Mouse (Mus musculus) liver, embryonic 13.5 days (tissue): ENCODE data around the gene Tshz2. TPM values are rescaled to one million over a fixed set of nuclear protein-coding genes. Genes with fewer than 3 reads are reported as not detected.
"Not testable (repeated sequence)": the region's sequence is repeated elsewhere in the genome, so short reads cannot be mapped to it uniquely, and the experiment has no call there.

Source experiments
- ATAC-seq: fragments of 200-750 bp; cut with Nextera tagmentation; 2 replicates; pipeline ENCODE4 v1.8.0; 2017; ENCODE audit warnings: low read depth, mild to moderate bottlenecking, moderate number of reproducible peaks, moderate library complexity
- DNase-seq: peaks from one replicate; pipeline ENCODE4 v3.0.0; 2022
- H3K27ac ChIP-seq: fragments of 300-500 bp; sonication (generic); 2 replicates; pipeline ENCODE4 v1.5.1; 2015; ENCODE audit warnings: moderate library complexity, mild to moderate bottlenecking, inconsistent platforms
- H3K27me3 ChIP-seq: fragments of 300-500 bp; sonication (generic); 2 replicates; pipeline ENCODE4 v1.6.1; 2015; ENCODE audit warnings: mild to moderate bottlenecking, inconsistent platforms
- H3K36me3 ChIP-seq: fragments of 300-500 bp; sonication (generic); 2 replicates; pipeline ENCODE4 v1.6.1; 2015; ENCODE audit warnings: mild to moderate bottlenecking, inconsistent platforms
- H3K4me1 ChIP-seq: fragments of 300-500 bp; sonication (generic); replicated peaks from 2 replicates; pipeline ENCODE4 v1.6.1; 2015; ENCODE audit warnings: inconsistent platforms
- H3K4me2 ChIP-seq: fragments of 300-500 bp; sonication (generic); 2 replicates; pipeline ENCODE4 v1.6.1; 2015; ENCODE audit warnings: inconsistent platforms, mild to moderate bottlenecking, moderate library complexity
- H3K4me3 ChIP-seq: fragments of 300-500 bp; sonication (generic); replicated peaks from 2 replicates; pipeline ENCODE4 v1.5.1; 2015; ENCODE audit warnings: mild to moderate bottlenecking, inconsistent platforms
- H3K9ac ChIP-seq: fragments of 300-500 bp; sonication (generic); 2 replicates; pipeline ENCODE4 v1.6.1; 2015; ENCODE audit warnings: mild to moderate bottlenecking, inconsistent platforms
- H3K9me3 ChIP-seq: fragments of 300-500 bp; sonication (generic); replicated peaks from 2 replicates; pipeline ENCODE4 v1.6.1; 2016; ENCODE audit warnings: inconsistent platforms
- WGBS: fragments of 180-500 bp; shearing (Covaris S2); methylation state at CpG from one replicate; pipeline ENCODE4 v1.1.7; 2015; ENCODE audit not compliant: insufficient replicate concordance; 5-methylcytosine and 5-hydroxymethylcytosine counted together
- polyA plus RNA-seq: library from polyadenylated mRNA; unstranded; fragments of >200 nt; fragmentation: Nextera tagmentation; extraction: Ambion mirVana; gene quantifications from 2 replicates; pipeline ENCODE4 v1.2.1, GENCODE M21; 2015

Tshz2 gene
- polyA plus RNA-seq, 1 experiment from 2014 or later: 1.0 TPM

GRCm38 (mm10) chr2:169849541-169849940, 216.7 kb downstream of the Tshz2 start:
- Histone ChIP-seq H3K36me3 (no peaks in the 10 kb centered on the region), H3K9me3 (no peaks in the 10 kb centered on the region), H3K4me3 (no peak overlapping the region), H3K27ac (no peak overlapping the region), H3K4me2 (no peak overlapping the region), H3K9ac (no peak overlapping the region), H3K27me3 (no peaks in the 10 kb centered on the region), H3K4me1 (no peaks in the 10 kb centered on the region)
- 62% methylated on average over 3 of the region's 3 CpGs for WGBS
- DNase-seq (no peak), ATAC-seq (no peak)

- no peak overlapping the region for H3K4me3 ChIP-seq
- H3K4me1 ChIP-seq: no peaks in the 10 kb centered on the region
- no peak overlapping the region for H3K27ac ChIP-seq
- no peak overlapping the region for H3K9ac ChIP-seq
- H3K36me3 ChIP-seq: no peaks in the 10 kb centered on the region
- DNase-seq (no peak), ATAC-seq (no peak)
- 52% methylated on average over 5 of the region's 5 CpGs for WGBS
- H3K4me2 ChIP-seq: no peak overlapping the region
- no peaks in the 10 kb centered on the region for H3K27me3 ChIP-seq
- H3K9me3 ChIP-seq: no peaks in the 10 kb centered on the region; the same call in 1 of the 2 replicates
These were observed 218.8 kb downstream of the Tshz2 start for GRCm38 (mm10) chr2:169851606-169852005.

DNA sequence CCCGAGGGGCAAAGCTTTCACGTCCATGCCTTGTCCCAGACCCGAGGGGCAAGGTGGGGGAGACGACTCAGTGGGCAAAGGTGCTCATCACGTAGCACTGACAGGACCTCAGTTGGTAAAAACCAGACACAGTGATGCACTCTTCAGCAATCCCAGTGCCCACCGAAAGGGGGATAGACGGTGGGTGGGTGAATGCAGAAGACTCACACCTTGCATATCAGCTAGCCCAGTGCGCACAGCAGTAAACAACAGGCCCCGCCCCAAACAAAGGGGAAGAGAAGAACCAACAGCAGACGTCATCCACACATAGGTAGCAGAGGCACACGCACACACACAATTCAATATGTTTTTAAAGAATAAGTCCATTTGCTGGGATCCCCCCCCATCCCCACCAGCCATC, 221.7 kb downstream of the Tshz2 start:
- H3K27ac ChIP-seq: no peak overlapping the region
- DNase-seq (no peak), ATAC-seq (no peak)
- no peak overlapping the region for H3K4me3 ChIP-seq
- H3K27me3 ChIP-seq: no peaks in the 10 kb centered on the region
- peaks cover 13% of the 10 kb centered on the region; the same call in 1 of the 2 replicates for H3K9me3 ChIP-seq
- H3K36me3 ChIP-seq: no peaks in the 10 kb centered on the region
- no peak overlapping the region for H3K4me2 ChIP-seq
- WGBS: 63% methylated on average over 11 of the region's 11 CpGs
- no peak overlapping the region for H3K9ac ChIP-seq
- H3K4me1 ChIP-seq: no peaks in the 10 kb centered on the region

- not testable (repeated sequence) for H3K36me3 ChIP-seq
These were observed 224.2 kb downstream of the Tshz2 start for GRCm38 (mm10) chr2:169857041-169857440.

DNA sequence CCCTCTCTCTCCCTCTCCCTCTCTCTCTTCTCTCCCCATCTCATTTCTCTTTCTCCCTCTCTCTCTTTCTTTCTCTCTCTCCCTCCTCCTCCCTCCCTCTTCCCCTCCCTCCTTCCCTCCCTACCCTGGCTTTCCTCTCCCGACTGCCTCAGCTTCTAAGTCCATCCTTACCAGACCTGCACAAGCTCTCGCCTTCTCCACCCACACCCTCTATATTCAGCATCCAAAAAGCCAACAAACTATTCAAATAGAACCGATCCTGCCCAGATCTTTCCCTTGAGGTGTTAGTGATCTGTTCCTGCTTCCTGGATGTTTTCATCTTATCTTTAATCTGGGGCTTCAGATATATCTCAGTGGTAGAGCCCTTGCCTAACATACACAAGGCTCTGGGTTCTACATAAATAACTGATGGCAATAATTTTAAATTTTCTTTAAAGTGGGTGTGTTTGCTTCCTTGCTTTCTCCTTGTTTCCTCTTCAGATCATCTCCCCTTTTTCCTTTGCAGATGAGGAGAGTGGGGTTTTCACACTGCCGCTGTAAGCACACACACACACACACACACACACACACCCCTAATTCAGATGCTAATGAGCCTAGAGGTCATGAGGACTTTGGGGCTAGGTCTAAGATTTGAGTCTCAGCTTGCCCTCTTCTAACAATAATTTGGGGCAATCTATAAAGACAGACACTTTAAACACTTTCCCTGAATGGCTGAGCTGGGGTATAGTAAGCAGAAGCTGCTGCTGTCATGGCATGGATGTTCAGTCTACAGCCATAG, 226.5 kb downstream of the Tshz2 start:
- 42% methylated on average over 4 of the region's 4 CpGs for WGBS
- H3K4me2 ChIP-seq: no peak overlapping the region

More at GRCm38 (mm10) chr2:169857041-169857440, 224.2 kb downstream of the Tshz2 start:
- not testable (repeated sequence) for DNase-seq, H3K4me2 ChIP-seq, H3K27ac ChIP-seq, H3K27me3 ChIP-seq, H3K9ac ChIP-seq, H3K4me3 ChIP-seq, H3K4me1 ChIP-seq, ATAC-seq
- H3K9me3 ChIP-seq: peaks cover 13% of the 10 kb centered on the region; the same call in 1 of the 2 replicates

GRCm38 (mm10) chr2:169860895-169861294, 228.1 kb downstream of the Tshz2 start:
- Histone ChIP-seq H3K9me3 (peaks cover 13% of the 10 kb centered on the region; the same call in 1 of the 2 replicates), H3K4me1 (no peaks in the 10 kb centered on the region), H3K27ac (no peak overlapping the region), H3K9ac (no peak overlapping the region), H3K27me3 (no peaks in the 10 kb centered on the region), H3K4me2 (no peak overlapping the region), H3K4me3 (no peak overlapping the region), H3K36me3 (no peaks in the 10 kb centered on the region)
- ATAC-seq (no peak), DNase-seq (no peak)
- WGBS: 45% methylated on average over 5 of the region's 5 CpGs

More for the DNA sequence above, 226.5 kb downstream of the Tshz2 start:
- no peak for DNase-seq
- Histone ChIP-seq H3K36me3 (no peaks in the 10 kb centered on the region), H3K9ac (no peak overlapping the region), H3K4me1 (no peaks in the 10 kb centered on the region), H3K4me3 (no peak overlapping the region), H3K27ac (no peak overlapping the region), H3K27me3 (no peaks in the 10 kb centered on the region), H3K9me3 (peaks cover 13% of the 10 kb centered on the region; the same call in 1 of the 2 replicates)
- no peak for ATAC-seq

- no peak overlapping the region for H3K4me2 ChIP-seq
- no peak overlapping the region for H3K27ac ChIP-seq
- ATAC-seq (no peak), DNase-seq (no peak)
- WGBS: 35% methylated on average over 6 of the region's 6 CpGs
- no peak overlapping the region for H3K4me3 ChIP-seq
- 0 out of 2 replicates have a peak, but pooled peaks cover 4% of the 10 kb centered on the region for H3K9me3 ChIP-seq
- H3K4me1 ChIP-seq: no peaks in the 10 kb centered on the region
- no peaks in the 10 kb centered on the region for H3K36me3 ChIP-seq
- H3K9ac ChIP-seq: no peak overlapping the region
- H3K27me3 ChIP-seq: no peaks in the 10 kb centered on the region
These were observed 229.9 kb downstream of the Tshz2 start for GRCm38 (mm10) chr2:169862701-169863100.

DNA sequence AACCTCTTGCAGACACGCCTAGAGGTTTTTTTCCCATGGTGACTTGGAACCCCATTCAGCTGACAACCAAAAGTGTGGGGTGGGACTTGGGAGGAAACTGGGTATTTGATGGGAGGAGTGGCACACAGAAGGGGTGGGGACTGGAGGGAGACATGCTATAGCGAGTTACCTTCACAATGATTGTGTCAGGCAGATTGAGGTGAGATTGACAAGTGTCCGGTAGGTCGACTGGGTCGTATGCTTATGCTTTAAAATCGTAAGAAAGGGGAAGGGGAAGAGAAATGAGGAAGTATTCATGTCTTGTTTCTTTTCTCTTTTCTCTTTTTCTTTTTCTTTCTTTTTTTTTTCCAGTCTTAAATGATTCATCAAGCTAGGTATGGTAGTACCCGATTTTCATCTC, 236.7 kb downstream of the Tshz2 start:
- ATAC-seq: no peak
- no peaks in the 10 kb centered on the region for H3K36me3 ChIP-seq
- H3K4me3 ChIP-seq: no peak overlapping the region
- 26% methylated on average over 7 of the region's 7 CpGs for WGBS
- no peak for DNase-seq
- no peaks in the 10 kb centered on the region for H3K9me3 ChIP-seq
- H3K27ac ChIP-seq: no peak overlapping the region
- no peak overlapping the region for H3K4me2 ChIP-seq
- H3K27me3 ChIP-seq: no peaks in the 10 kb centered on the region
- H3K4me1 ChIP-seq: no peaks in the 10 kb centered on the region
- H3K9ac ChIP-seq: no peak overlapping the region

- H3K4me1 ChIP-seq: no peaks in the 10 kb centered on the region
- no peak overlapping the region for H3K27ac ChIP-seq
- H3K9ac ChIP-seq: no peak overlapping the region
- no peak overlapping the region for H3K4me2 ChIP-seq
- H3K36me3 ChIP-seq: no peaks in the 10 kb centered on the region
- no peak for DNase-seq
- 20% methylated on average over 5 of the region's 5 CpGs for WGBS
- ATAC-seq: no peak
- no peaks in the 10 kb centered on the region for H3K9me3 ChIP-seq
- no peaks in the 10 kb centered on the region for H3K27me3 ChIP-seq
- H3K4me3 ChIP-seq: no peak overlapping the region
These were observed 237.7 kb downstream of the Tshz2 start for GRCm38 (mm10) chr2:169870503-169870902.

DNA sequence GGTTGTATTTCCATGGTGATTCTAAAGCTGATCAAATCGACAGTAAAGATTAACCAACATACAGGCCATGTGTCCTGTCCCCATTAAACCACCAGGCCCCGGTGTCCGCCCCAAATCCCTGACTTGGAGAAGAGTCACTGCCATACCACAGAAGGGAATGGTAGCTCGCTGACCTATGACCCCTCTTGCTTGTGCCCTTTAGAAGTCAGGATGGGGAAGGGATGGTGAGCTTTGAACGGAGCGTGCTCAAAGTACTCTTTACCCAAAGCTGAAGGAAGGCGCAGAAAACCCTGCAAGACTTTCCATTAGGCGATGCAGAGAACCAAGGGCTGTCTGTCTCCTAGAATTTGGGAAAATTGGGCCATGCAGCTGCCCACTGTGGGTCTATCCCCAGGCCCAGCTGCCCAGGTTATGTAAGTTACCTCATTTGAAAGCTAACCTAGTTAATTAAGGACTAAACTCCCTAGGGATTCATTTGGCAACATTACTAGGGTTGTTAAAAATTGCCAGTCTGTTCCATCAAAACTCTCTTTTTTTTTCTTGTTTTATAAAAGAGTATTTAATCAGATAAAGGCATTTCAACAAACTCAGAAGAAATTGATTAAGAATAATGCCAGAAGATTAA, 238.7 kb downstream of the Tshz2 start:
- Histone ChIP-seq H3K4me1 (no peaks in the 10 kb centered on the region), H3K4me2 (no peak overlapping the region), H3K27me3 (no peaks in the 10 kb centered on the region), H3K9ac (no peak overlapping the region), H3K4me3 (no peak overlapping the region), H3K9me3 (no peaks in the 10 kb centered on the region), H3K27ac (no peak overlapping the region), H3K36me3 (no peaks in the 10 kb centered on the region)
- ATAC-seq (no peak), DNase-seq (no peak)
- WGBS: 72% methylated on average over 8 of the region's 8 CpGs

DNA sequence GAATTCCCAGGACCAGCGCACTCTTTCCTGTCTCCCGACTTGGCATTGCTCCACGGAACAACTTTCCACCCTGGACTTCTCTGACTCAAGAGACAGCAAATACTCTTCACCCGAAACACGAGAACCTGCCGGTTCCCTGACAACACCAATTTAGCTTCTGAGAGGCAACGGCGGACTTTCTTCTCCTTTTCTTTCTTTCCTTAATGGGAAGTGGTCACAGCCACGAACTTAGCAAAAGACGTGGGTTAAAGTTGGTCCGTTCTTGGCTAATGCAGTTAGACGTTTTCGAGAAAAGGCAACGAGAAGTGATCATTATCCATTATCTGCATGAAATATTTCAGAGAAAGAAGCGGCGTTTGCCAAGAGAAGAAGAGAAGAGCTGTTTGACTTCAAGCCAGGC, 240.6 kb downstream of the Tshz2 start:
- Histone ChIP-seq H3K9me3 (no peaks in the 10 kb centered on the region), H3K27me3 (no peaks in the 10 kb centered on the region), H3K4me1 (no peaks in the 10 kb centered on the region), H3K9ac (no peak overlapping the region), H3K4me3 (no peak overlapping the region), H3K27ac (no peak overlapping the region), H3K36me3 (no peaks in the 10 kb centered on the region), H3K4me2 (no peak overlapping the region)
- ATAC-seq: no peak
- WGBS: 32% methylated on average over 16 of the region's 16 CpGs
- DNase-seq: no peak

- ATAC-seq: no peak
These were observed 255.1 kb downstream of the Tshz2 start for GRCm38 (mm10) chr2:169887921-169888320.

More at GRCm38 (mm10) chr2:169887921-169888320, 255.1 kb downstream of the Tshz2 start:
- no peak for DNase-seq
- 78% methylated on average over 9 of the region's 9 CpGs for WGBS
- Histone ChIP-seq H3K27me3 (no peaks in the 10 kb centered on the region), H3K36me3 (no peaks in the 10 kb centered on the region), H3K4me1 (no peaks in the 10 kb centered on the region), H3K9me3 (no peaks in the 10 kb centered on the region), H3K27ac (no peak overlapping the region), H3K9ac (no peak overlapping the region), H3K4me2 (no peak overlapping the region), H3K4me3 (no peak overlapping the region)
